Mouse (Mus musculus) midbrain, embryonic 14.5 days (tissue): ENCODE results near the gene Acta2. TPM values are rescaled to one million over a fixed set of nuclear protein-coding genes. Genes with fewer than 3 reads are reported as not detected.

ENCODE experiments used
- ATAC-seq: fragments of 200-750 bp; cut with Nextera tagmentation; 2 replicates; pipeline ENCODE4 v1.8.0; 2017; ENCODE audit warnings: moderate number of reproducible peaks, moderate library complexity; ENCODE audit not compliant: low FRiP score, low TSS enrichment
- DNase-seq: peaks from one replicate; pipeline ENCODE4 v3.0.0-alpha.2; 2015
- H3K27ac ChIP-seq: fragments of 300-500 bp; sonication (generic); replicated peaks from 2 replicates; pipeline ENCODE4 v1.5.1; 2014; ENCODE audit warnings: mild to moderate bottlenecking, low read depth, low read length, moderate library complexity
- H3K27me3 ChIP-seq: fragments of 300-500 bp; sonication (generic); 2 replicates; pipeline ENCODE4 v1.6.1; 2014; ENCODE audit warnings: low read length, control low read depth, mixed read lengths; ENCODE audit not compliant: control insufficient read depth, insufficient read depth
- H3K36me3 ChIP-seq: fragments of 300-500 bp; sonication (generic); 2 replicates; pipeline ENCODE4 v1.6.1; 2014; ENCODE audit warnings: low read length, control low read depth; ENCODE audit not compliant: control insufficient read depth, insufficient read depth
- H3K4me1 ChIP-seq: fragments of 300-500 bp; sonication (generic); 2 replicates; pipeline ENCODE4 v1.6.1; 2014; ENCODE audit warnings: mild to moderate bottlenecking, antibody characterized with exemption, low read length, control low read depth; ENCODE audit not compliant: control insufficient read depth, insufficient read depth
- H3K4me2 ChIP-seq: fragments of 300-500 bp; sonication (generic); 2 replicates; pipeline ENCODE4 v1.6.1; 2014; ENCODE audit warnings: mild to moderate bottlenecking, low read length, moderate library complexity
- H3K4me3 ChIP-seq: fragments of 300-500 bp; sonication (generic); replicated peaks from 2 replicates; pipeline ENCODE4 v1.5.1; 2014; ENCODE audit warnings: low read depth, low read length
- H3K9ac ChIP-seq: fragments of 300-500 bp; sonication (generic); replicated peaks from 2 replicates; pipeline ENCODE4 v1.6.1; 2014; ENCODE audit warnings: mild to moderate bottlenecking, low read length, moderate library complexity
- H3K9me3 ChIP-seq: fragments of 300-500 bp; sonication (generic); 2 replicates; pipeline ENCODE4 v1.6.1; 2016; ENCODE audit warnings: low read length, control low read depth, mixed read lengths; ENCODE audit not compliant: control insufficient read depth
- WGBS: fragments of 180-500 bp; shearing (Covaris S2); extraction: QIAGEN DNeasy Blood & Tissue Kit; methylation state at CpG from one replicate; pipeline ENCODE4 v1.1.7; 2014; 5-methylcytosine and 5-hydroxymethylcytosine counted together
- polyA plus RNA-seq: library from polyadenylated mRNA; unstranded; fragments of >200 nt; fragmentation: Nextera tagmentation; extraction: Ambion mirVana; gene quantifications from 2 replicates; pipeline ENCODE4 v1.2.1, GENCODE M21; 2014

Gene Acta2
- polyA plus RNA-seq, 1 experiment from 2014 or later, result 11.3 TPM

DNA sequence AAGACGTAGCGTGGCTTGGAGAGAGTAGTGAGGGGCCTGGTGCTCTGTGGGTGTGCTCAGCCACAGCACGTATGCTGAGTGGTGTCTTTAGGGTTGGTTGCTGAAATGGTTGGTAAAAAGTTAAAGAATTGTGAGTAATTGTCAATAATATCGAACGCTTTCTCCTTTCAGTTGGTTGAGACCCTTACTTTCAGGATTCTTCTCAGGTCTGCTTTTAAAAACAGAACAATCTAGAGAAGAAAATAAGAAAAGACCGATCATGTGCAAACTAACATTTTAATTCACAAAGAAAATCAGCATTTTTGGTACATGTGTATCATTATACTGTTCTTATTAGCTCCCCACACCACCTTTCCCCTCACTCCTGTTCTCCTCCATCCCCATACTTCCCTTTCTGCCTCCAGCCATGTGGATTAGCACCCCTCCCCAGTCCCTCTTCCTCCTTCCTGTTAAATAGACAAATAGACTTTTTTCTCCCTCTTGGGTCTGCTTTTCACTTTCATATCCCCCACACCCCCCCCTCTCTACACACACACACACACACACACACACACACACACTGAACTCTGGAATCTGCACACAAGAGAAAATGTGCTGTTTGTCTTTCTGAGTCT lies 61.2 kb downstream of the Acta2 start:
- no peak overlapping the region for H3K27ac ChIP-seq
- WGBS, result 77% methylated on average over 6 of the region's 6 CpGs
- no peaks in the 10 kb centered on the region for H3K9me3 ChIP-seq
- no peaks in the 10 kb centered on the region for H3K36me3 ChIP-seq
- DNase-seq (no peak), ATAC-seq (no peak)
- H3K4me1 ChIP-seq, result no peaks in the 10 kb centered on the region
- H3K9ac ChIP-seq, result no peak overlapping the region
- peak overlapping the region; percentile 67; the same call in 1 of the 2 replicates for H3K4me3 ChIP-seq
- H3K4me2 ChIP-seq, result no peak overlapping the region; the same call in 1 of the 2 replicates
- peaks cover 5% of the 10 kb centered on the region; the same call in 1 of the 2 replicates for H3K27me3 ChIP-seq

DNA sequence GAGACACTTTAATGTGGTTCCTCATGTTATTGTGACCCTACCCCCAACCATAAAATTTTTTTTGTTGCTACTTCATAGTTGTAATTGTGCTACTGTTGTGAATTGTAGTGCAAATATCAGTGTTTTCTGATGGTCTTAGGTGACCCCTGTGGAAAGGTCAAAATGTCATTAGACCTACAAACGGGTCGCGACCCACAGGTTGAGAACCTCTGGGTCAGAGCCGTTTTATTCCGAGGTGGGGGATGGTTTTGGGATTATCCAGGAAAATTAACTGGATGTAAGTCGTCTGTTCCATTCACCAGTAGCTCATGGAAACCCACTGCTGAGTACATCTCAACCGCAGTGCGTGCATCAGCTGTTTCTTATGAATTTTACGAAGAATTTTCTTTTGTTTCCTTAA lies 61.7 kb downstream of the Acta2 start:
- DNase-seq (peak; percentile 10), ATAC-seq (no peak)
- peak overlapping the region; percentile 67 for H3K4me3 ChIP-seq
- no peaks in the 10 kb centered on the region for H3K36me3 ChIP-seq
- H3K9ac ChIP-seq, result no peak overlapping the region
- WGBS, result 42% methylated on average over 9 of the region's 9 CpGs
- peaks cover 8% of the 10 kb centered on the region; the same call in 1 of the 2 replicates for H3K27me3 ChIP-seq
- H3K4me2 ChIP-seq, result peak overlapping the region; percentile 95
- H3K27ac ChIP-seq, result no peak overlapping the region
- no peaks in the 10 kb centered on the region for H3K4me1 ChIP-seq
- no peaks in the 10 kb centered on the region for H3K9me3 ChIP-seq

DNA sequence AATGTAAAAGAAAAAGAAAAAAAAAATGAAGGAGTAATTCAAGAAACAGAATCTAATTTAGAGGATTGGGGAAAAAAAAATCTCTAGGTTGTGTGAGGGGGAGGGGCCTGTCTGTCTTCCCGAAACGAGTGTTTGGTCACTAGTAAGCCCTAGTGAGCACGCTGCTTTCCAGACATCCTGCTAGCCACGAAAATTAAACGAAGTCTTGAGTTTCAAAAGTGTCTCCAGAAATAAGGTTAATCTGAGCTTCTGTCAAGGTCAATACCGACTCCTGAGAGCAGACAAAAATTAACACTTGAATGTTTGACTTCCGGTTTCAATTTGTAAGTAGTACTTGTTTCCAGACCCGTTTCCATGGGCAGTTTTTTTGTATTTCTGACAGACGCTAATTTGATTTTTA lies 62.2 kb downstream of the Acta2 start:
- H3K4me1 ChIP-seq, result no peaks in the 10 kb centered on the region
- H3K4me3 ChIP-seq, result peak overlapping the region; percentile 67
- no peaks in the 10 kb centered on the region for H3K36me3 ChIP-seq
- ATAC-seq, result no peak
- no peaks in the 10 kb centered on the region for H3K9me3 ChIP-seq
- H3K27me3 ChIP-seq, result peaks cover 8% of the 10 kb centered on the region; the same call in 1 of the 2 replicates
- peak; percentile 65 for DNase-seq
- peak overlapping the region; percentile 76; the same call in 1 of the 2 replicates for H3K9ac ChIP-seq
- H3K4me2 ChIP-seq, result peak overlapping the region; percentile 95
- 10% methylated on average over 9 of the region's 9 CpGs for WGBS
- H3K27ac ChIP-seq, result no peak overlapping the region

DNA sequence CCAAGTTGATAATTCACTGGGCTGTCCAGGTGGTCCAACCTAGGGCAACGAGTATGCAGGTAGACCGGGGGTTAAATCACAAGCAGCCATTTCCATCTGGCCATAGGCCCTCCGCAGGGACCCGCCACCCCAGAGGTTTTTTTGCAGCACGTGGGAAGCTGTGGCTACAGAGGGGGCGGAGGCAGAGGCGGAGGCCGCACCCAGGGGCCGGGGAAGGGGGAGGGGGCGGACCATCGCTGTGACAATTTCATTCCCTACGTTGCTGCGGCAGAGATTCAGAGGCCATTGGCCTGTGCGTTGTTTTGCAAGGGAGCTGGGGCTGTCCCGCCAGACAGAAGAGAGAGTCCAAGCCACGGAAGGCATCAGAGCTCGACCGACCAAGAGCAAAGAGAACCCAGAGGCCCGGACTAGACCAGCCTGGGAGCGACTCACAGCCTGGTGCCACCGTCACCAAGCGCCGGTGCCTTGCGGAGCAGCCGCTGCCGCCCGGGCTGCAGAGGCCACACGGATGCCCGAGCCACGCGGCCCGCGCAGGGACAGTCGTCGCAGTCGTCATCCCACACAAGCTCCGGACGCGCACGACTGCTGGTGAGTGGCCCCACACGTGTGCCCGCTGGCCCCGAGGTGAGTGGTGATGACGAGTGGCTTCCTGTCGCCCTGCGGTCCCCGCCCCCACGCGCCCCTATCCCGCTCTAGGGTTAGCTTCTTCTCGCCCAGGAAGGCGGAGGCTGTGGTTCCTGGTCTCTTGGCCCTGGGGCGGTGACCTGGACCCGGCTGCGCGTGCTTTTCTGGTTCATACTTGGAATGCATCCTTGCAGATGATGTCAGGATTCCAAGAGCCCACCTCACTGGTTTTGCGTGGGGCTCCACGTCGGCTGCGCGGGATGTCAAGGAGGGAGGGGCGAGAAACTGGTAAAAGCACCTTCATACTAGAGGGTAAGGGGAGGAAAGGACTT lies 63.1 kb downstream of the Acta2 start, which contains the start of gene Stambpl1:
Gene Stambpl1, plus strand, starts transcription at position 222 of the 956 bp plus-strand sequence.
- peaks cover 8% of the 10 kb centered on the region; the same call in 1 of the 2 replicates for H3K27me3 ChIP-seq
- peak within 1 kb of the TSS; percentile 76 for H3K9ac ChIP-seq
- no peaks in the 10 kb centered on the region for H3K9me3 ChIP-seq
- peak; percentile 84 for ATAC-seq
- peak within 1 kb of the TSS; percentile 78 for H3K27ac ChIP-seq
- no peaks in the 10 kb centered on the region for H3K36me3 ChIP-seq
- peak within 1 kb of the TSS; percentile 95 for H3K4me2 ChIP-seq
- under 1% methylated on average over 62 of the region's 62 CpGs for WGBS
- DNase-seq, result peak; percentile 75
- H3K4me1 ChIP-seq, result no peaks in the 10 kb centered on the region
- H3K4me3 ChIP-seq, result peak within 1 kb of the TSS; percentile 67

DNA sequence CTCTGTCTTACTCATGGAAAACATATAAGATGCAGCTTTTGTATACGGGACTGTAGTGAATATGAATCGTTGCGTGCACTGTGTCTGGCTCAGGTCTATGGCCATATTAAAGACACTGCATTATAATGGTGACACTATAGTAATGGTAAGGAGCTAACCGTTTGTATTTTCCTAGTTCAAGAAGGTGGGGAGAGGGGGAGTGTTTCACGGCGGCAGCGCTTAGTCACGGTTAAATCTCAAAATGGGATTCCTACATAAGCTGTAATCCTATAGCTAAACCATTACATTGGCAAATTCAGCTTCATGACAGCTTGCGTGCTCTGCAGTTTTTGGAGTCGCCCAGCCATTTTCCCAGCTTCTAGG lies 63.8 kb downstream of the Acta2 start:
- Histone ChIP-seq H3K9ac (peak overlapping the region; percentile 76), H3K9me3 (no peaks in the 10 kb centered on the region), H3K4me3 (peak overlapping the region; percentile 67), H3K36me3 (no peaks in the 10 kb centered on the region), H3K27ac (peak overlapping the region; percentile 78), H3K27me3 (peaks cover 8% of the 10 kb centered on the region; the same call in 1 of the 2 replicates), H3K4me1 (no peaks in the 10 kb centered on the region), H3K4me2 (peak overlapping the region; percentile 95)
- ATAC-seq (peak; percentile 26), DNase-seq (peak; percentile 70)
- WGBS, result 7% methylated on average over 10 of the region's 10 CpGs

Other genes with a start within 250 kb of the Acta2 start
- gene Lipk, start 247.3 kb downstream of the Acta2 start, polyA plus RNA-seq, result not detected in 2 replicates
- not detected in 2 replicates for gene Lipn, start 188.2 kb downstream of the Acta2 start, polyA plus RNA-seq
- gene Lipm, start 154.7 kb downstream of the Acta2 start, polyA plus RNA-seq, result not detected in 2 replicates
- not detected in 2 replicates for gene Ankrd22, start 89.5 kb downstream of the Acta2 start, polyA plus RNA-seq
- 11.5 and 15.2 TPM in 2 replicates for gene Stambpl1, start 63.4 kb downstream of the Acta2 start, polyA plus RNA-seq
- 0.81 and 0.84 TPM in 2 replicates for gene Fas, start 35.1 kb upstream of the Acta2 start, polyA plus RNA-seq
- gene Ch25h, start 219.6 kb upstream of the Acta2 start, polyA plus RNA-seq, result 0.16 and 0.25 TPM in 2 replicates